8 mouse cellular contexts compared by ENCODE assay signal in genomic region chr5:142814161-142814651, GRCm38 (mm10). TPM values are rescaled to one million over a fixed set of nuclear protein-coding genes. Genes with fewer than 3 reads are reported as not detected.
A peak's percentile ranks its signal among the peaks of the same experiment; 100 is the strongest.
DNase-seq lines count a peak whose midpoint lies in the region; ATAC-seq and TF ChIP-seq lines count a peak whose summit lies in the region.

No protein-coding gene starts in this region.

- H3K4me2 ChIP-seq in intestine, embryonic 15.5 days (replicated peaks) = peak overlapping the region; percentile 89
- H3K4me2 ChIP-seq in liver, postnatal 0 days (ENCODE audit: low read depth, low read length) = peak overlapping the region; percentile 76

- WGBS in intestine, embryonic 15.5 days = 1% methylated on average over 22 of the region's 22 CpGs
- whole genome bisulfite sequencing in liver, postnatal 0 days (ENCODE audit: insufficient replicate concordance) = 6% methylated on average over 22 of the region's 22 CpGs
- WGBS in olfactory bulb, adult 2 months = under 1% methylated on average over 22 of the region's 22 CpGs

- H3K4me3 ChIP-seq in intestine, embryonic 15.5 days (replicated peaks) = peak overlapping the region; percentile 94
- peak overlapping the region; percentile 78 for H3K4me3 ChIP-seq in liver, postnatal 0 days (ENCODE audit: low read depth, low read length)
- H3K4me3 ChIP-seq in olfactory bulb, adult 2 months (ENCODE audit: insufficient read depth, low read depth, low read length) = peak overlapping the region; percentile 74

- intact Hi-C loops in gastrocnemius, postnatal 14 days (cut with DNase I; ENCODE audit: low total_unique reads) = loop anchor here (5.0 kb wide), 1 partner anchor 42 kb away; no protein-coding TSS in a partner anchor

- no peaks in the 10 kb centered on the region for H3K27me3 ChIP-seq in intestine, embryonic 15.5 days (replicated peaks)
- H3K27me3 ChIP-seq in liver, postnatal 0 days (ENCODE audit: insufficient read depth, low read length) = peaks cover 51% of the 10 kb centered on the region

- TF ChIP-seq POLR2A in brain, embryonic 14.5 days (IDR thresholded peaks at IDR 0.05; ENCODE audit: borderline replicate concordance, extremely low read depth, insufficient read depth, insufficient read length, poor library complexity, severe bottlenecking) = 0 out of 2 replicates have a peak, but pooled peaks have one; percentile 28
- no peak for TF ChIP-seq POLR2A in olfactory bulb, adult 2 months (IDR thresholded peaks at IDR 0.05; ENCODE audit: insufficient read depth, low read depth, low read length)

- peak; percentile 38 to 44 for DNase-seq in right cerebral cortex, adult 2 months (ENCODE audit: low spot score in 2 of 2)
- DNase-seq in right cerebral cortex, adult 18-20 months = no peak
- peak; percentile 63 for DNase-seq in brain, embryonic 14.5 days (ENCODE audit: low read depth)
- peak; percentile 53 for DNase-seq in gastrocnemius, postnatal 14 days
- DNase-seq in liver, postnatal 0 days = peak; percentile 35
- DNase-seq in spleen, adult 18-20 months = no peak

- no peak for TF ChIP-seq EP300 in liver, postnatal 0 days (IDR thresholded peaks at IDR 0.05; ENCODE audit: low read depth)

- H3K36me3 ChIP-seq in intestine, embryonic 15.5 days = no peaks in the 10 kb centered on the region
- H3K36me3 ChIP-seq in liver, postnatal 0 days (replicated peaks; ENCODE audit: insufficient read depth, low read length) = no peaks in the 10 kb centered on the region

- H3K9me3 ChIP-seq in intestine, embryonic 15.5 days = no peaks in the 10 kb centered on the region
- no peaks in the 10 kb centered on the region for H3K9me3 ChIP-seq in liver, postnatal 0 days (ENCODE audit: low read length)

- H3K27ac ChIP-seq in intestine, embryonic 15.5 days = peak overlapping the region; percentile 100
- H3K27ac ChIP-seq in liver, postnatal 0 days (ENCODE audit: low read depth) = 0 out of 2 replicates have a peak overlapping the region, but pooled peaks have one; percentile 99
- H3K27ac ChIP-seq in olfactory bulb, adult 2 months (ENCODE audit: insufficient read depth, low read depth, low read length) = peak overlapping the region; percentile 65

- no peak for TF ChIP-seq CTCF in brain, embryonic 14.5 days (IDR thresholded peaks at IDR 0.05; ENCODE audit: borderline replicate concordance, extremely low read depth, insufficient read depth, insufficient read length)
- no peak for TF ChIP-seq CTCF in liver, postnatal 0 days (IDR thresholded peaks at IDR 0.05; ENCODE audit: low read depth)
- TF ChIP-seq CTCF in olfactory bulb, adult 2 months (IDR thresholded peaks at IDR 0.05; ENCODE audit: insufficient read depth, low read depth, low read length) = no peak

- peak overlapping the region; percentile 100 for H3K9ac ChIP-seq in intestine, embryonic 15.5 days
- H3K9ac ChIP-seq in liver, postnatal 0 days (replicated peaks) = peak overlapping the region; percentile 89

- ATAC-seq in intestine, embryonic 15.5 days = no peak
- no peak for ATAC-seq in liver, postnatal 0 days

- peaks cover 37% of the 10 kb centered on the region for H3K4me1 ChIP-seq in intestine, embryonic 15.5 days (replicated peaks)
- H3K4me1 ChIP-seq in liver, postnatal 0 days (ENCODE audit: insufficient read depth) = peaks cover 30% of the 10 kb centered on the region
- H3K4me1 ChIP-seq in olfactory bulb, adult 2 months (ENCODE audit: control insufficient read depth, insufficient read depth, low read length) = peaks cover 27% of the 10 kb centered on the region

RNA-seq across cellular contexts. Expression of gene Tnrc18, which starts 3.3 kb away (rescaled TPM):
- polyA plus RNA-seq in brain, embryonic 14.5 days (2012; rRNA removed) = 66.0 and 101 TPM in 2 replicates
- total RNA-seq in gastrocnemius, postnatal 14 days (2021) = 10 to 100 TPM; 36.2 to 37.1 TPM
- 19.5 and 21.6 TPM in 2 replicates for polyA plus RNA-seq in intestine, embryonic 15.5 days (2015; fragmentation: Nextera tagmentation; extraction: Ambion mirVana)
- polyA plus RNA-seq in liver, postnatal 0 days (2015; fragmentation: Nextera tagmentation; extraction: Ambion mirVana) = 2.9 and 4.0 TPM in 2 replicates
- not detected in 2 replicates for polyA plus RNA-seq in olfactory bulb, adult 2 months (2012; ENCODE audit: insufficient read depth, insufficient read length, low replicate concordance, missing spikeins)

Comparison
In these comparisons a context has a peak if more than half of its experiments do, and no peak if none do; other contexts are left out.
1. DNase-seq: peak in right cerebral cortex, adult 2 months (2 of 2), brain, embryonic 14.5 days (single experiment), gastrocnemius, postnatal 14 days (single experiment) and liver, postnatal 0 days (single experiment); none in right cerebral cortex, adult 18-20 months (single experiment) and spleen, adult 18-20 months (0 of 2).
2. Peak in every context shown above with its lines, with median percentiles within 50 percentile points of each other: H3K27ac ChIP-seq and H3K4me3 ChIP-seq.